Mouse (Mus musculus) limb, embryonic 14.5 days (tissue): Measurements from ENCODE around the gene Tpi1. TPM values are rescaled to one million over a fixed set of nuclear protein-coding genes. Genes with fewer than 3 reads are reported as not detected.
"Not testable (repeated sequence)": the region's sequence is repeated elsewhere in the genome, so short reads cannot be mapped to it uniquely, and the experiment has no call there.

Experiments
- ATAC-seq: fragments of 200-750 bp; cut with Nextera tagmentation; 2 replicates; pipeline ENCODE4 v1.8.0; 2017; ENCODE audit warnings: low read depth, moderate number of reproducible peaks, moderate TSS enrichment; ENCODE audit not compliant: low FRiP score
- DNase-seq: peaks from one replicate; pipeline ENCODE4 v3.0.0-alpha.2; 2015; ENCODE audit warnings: low spot score
- H3K27ac ChIP-seq: fragments of 300-500 bp; sonication (generic); replicated peaks from 2 replicates; pipeline ENCODE4 v1.5.1; 2014; ENCODE audit warnings: low read depth, mild to moderate bottlenecking, low read length, moderate library complexity, mixed read lengths
- H3K27me3 ChIP-seq: fragments of 300-500 bp; sonication (generic); 2 replicates; pipeline ENCODE4 v1.6.1; 2014; ENCODE audit warnings: low read length, mixed read lengths; ENCODE audit not compliant: control insufficient read depth, insufficient read depth
- H3K36me3 ChIP-seq: fragments of 300-500 bp; sonication (generic); 2 replicates; pipeline ENCODE4 v1.6.1; 2014; ENCODE audit warnings: mild to moderate bottlenecking, low read length, moderate library complexity, mixed read lengths; ENCODE audit not compliant: control insufficient read depth, insufficient read depth
- H3K4me1 ChIP-seq: fragments of 300-500 bp; sonication (generic); 2 replicates; pipeline ENCODE4 v1.6.1; 2014; ENCODE audit warnings: antibody characterized with exemption, low read length, mixed read lengths; ENCODE audit not compliant: control insufficient read depth, insufficient read depth
- H3K4me2 ChIP-seq: fragments of 300-500 bp; sonication (generic); replicated peaks from 2 replicates; pipeline ENCODE4 v1.6.1; 2014; ENCODE audit warnings: low read depth, mild to moderate bottlenecking, low read length, moderate library complexity; ENCODE audit not compliant: severe bottlenecking
- H3K4me3 ChIP-seq: fragments of 300-500 bp; sonication (generic); replicated peaks from 2 replicates; pipeline ENCODE4 v1.5.1; 2014; ENCODE audit warnings: low read length
- H3K9ac ChIP-seq: fragments of 300-500 bp; sonication (generic); 2 replicates; pipeline ENCODE4 v1.6.1; 2014; ENCODE audit warnings: mild to moderate bottlenecking, low read depth, low read length, moderate library complexity; ENCODE audit not compliant: severe bottlenecking
- H3K9me3 ChIP-seq: fragments of 300-500 bp; sonication (generic); 2 replicates; pipeline ENCODE4 v1.6.1; 2016; ENCODE audit warnings: low read length; ENCODE audit not compliant: control insufficient read depth
- POLR2A ChIP-seq: fragments of 200-500 bp; IDR thresholded peaks from 2 replicates; pipeline ENCODE4 v1.8.0; 2012; ENCODE audit warnings: inconsistent platforms, mild to moderate bottlenecking, moderate library complexity, borderline replicate concordance; ENCODE audit not compliant: insufficient read depth, insufficient read length; ENCODE audit errors: extremely low read depth
- WGBS: fragments of 180-500 bp; shearing (Covaris S2); extraction: QIAGEN DNeasy Blood & Tissue Kit; methylation state at CpG from one replicate; pipeline ENCODE4 v1.1.7; 2014; 5-methylcytosine and 5-hydroxymethylcytosine counted together
- polyA plus RNA-seq, 2 experiments: library from polyadenylated mRNA; depleted of rRNA in 1 of 2; stranded (reverse) in 1 of 2; unstranded in 1 of 2; fragments of >200 nt; fragmentation: Nextera tagmentation in 1 of 2; extraction: Ambion mirVana in 1 of 2; gene quantifications; 2 replicates each; pipeline versions ENCODE4 v1.2.1 to v1.2.3; 2012 to 2014

The Tpi1 gene
- polyA plus RNA-seq, 2 experiments = 744 to 825 TPM

- 8% methylated on average over 8 of the region's 8 CpGs for WGBS
- peak overlapping the region; percentile 21; the same call in 1 of the 2 replicates for H3K9ac ChIP-seq
- H3K4me2 ChIP-seq = no peak overlapping the region
- H3K9me3 ChIP-seq = no peaks in the 10 kb centered on the region
- H3K27me3 ChIP-seq = no peaks in the 10 kb centered on the region
- peaks cover 7% of the 10 kb centered on the region; the same call in 1 of the 2 replicates for H3K4me1 ChIP-seq
- no peak for TF ChIP-seq POLR2A
- peaks cover 30% of the 10 kb centered on the region for H3K36me3 ChIP-seq
- H3K27ac ChIP-seq = no peak overlapping the region
- H3K4me3 ChIP-seq = no peak overlapping the region
- peak; percentile 5; the same call in 1 of the 2 replicates for ATAC-seq
- DNase-seq = no peak
Measured at GRCm38 (mm10) chr6:124839805-124840204, 25.7 kb upstream of the Tpi1 start.

GRCm38 (mm10) chr6:124836411-124836810 is 22.3 kb upstream of the Tpi1 start:
- Histone ChIP-seq H3K36me3 (peaks cover 34% of the 10 kb centered on the region), H3K4me3 (no peak overlapping the region), H3K9me3 (no peaks in the 10 kb centered on the region), H3K9ac (no peak overlapping the region; the same call in 1 of the 2 replicates), H3K27ac (no peak overlapping the region), H3K4me2 (no peak overlapping the region), H3K27me3 (no peaks in the 10 kb centered on the region), H3K4me1 (peaks cover 7% of the 10 kb centered on the region; the same call in 1 of the 2 replicates)
- DNase-seq (no peak), ATAC-seq (no peak)
- TF ChIP-seq POLR2A = no peak
- WGBS = 71% methylated on average over 7 of the region's 7 CpGs

GRCm38 (mm10) chr6:124835531-124835930 is 21.4 kb upstream of the Tpi1 start:
- no peak for TF ChIP-seq POLR2A
- H3K4me1 ChIP-seq = peaks cover 10% of the 10 kb centered on the region
- no peak overlapping the region for H3K4me2 ChIP-seq
- H3K27ac ChIP-seq = no peak overlapping the region
- ATAC-seq (no peak), DNase-seq (no peak)
- H3K36me3 ChIP-seq = peaks cover 31% of the 10 kb centered on the region
- WGBS = 32% methylated on average over 10 of the region's 10 CpGs
- H3K9me3 ChIP-seq = no peaks in the 10 kb centered on the region
- H3K9ac ChIP-seq = no peak overlapping the region
- H3K27me3 ChIP-seq = no peaks in the 10 kb centered on the region
- no peak overlapping the region for H3K4me3 ChIP-seq

- Histone ChIP-seq H3K4me3 (no peak overlapping the region), H3K9me3 (no peaks in the 10 kb centered on the region), H3K36me3 (peaks cover 31% of the 10 kb centered on the region), H3K9ac (no peak overlapping the region), H3K27ac (no peak overlapping the region), H3K4me2 (no peak overlapping the region), H3K4me1 (peaks cover 6% of the 10 kb centered on the region; the same call in 1 of the 2 replicates), H3K27me3 (no peaks in the 10 kb centered on the region)
- no peak for TF ChIP-seq POLR2A
- 84% methylated on average over 6 of the region's 6 CpGs for WGBS
- ATAC-seq (no peak), DNase-seq (no peak)
Measured at GRCm38 (mm10) chr6:124834512-124835081, 20.5 kb upstream of the Tpi1 start.

- DNase-seq = no peak
- H3K4me3 ChIP-seq = no peak overlapping the region
- ATAC-seq = no peak
- WGBS = 89% methylated on average over 8 of the region's 8 CpGs
- peaks cover 31% of the 10 kb centered on the region for H3K36me3 ChIP-seq
- no peaks in the 10 kb centered on the region for H3K27me3 ChIP-seq
- 0 out of 2 replicates have a peak overlapping the region, but pooled peaks have one; percentile 90 for H3K4me2 ChIP-seq
- no peak for TF ChIP-seq POLR2A
- H3K9me3 ChIP-seq = no peaks in the 10 kb centered on the region
- 0 out of 2 replicates have a peak overlapping the region, but pooled peaks have one; percentile 25 for H3K9ac ChIP-seq
- H3K27ac ChIP-seq = no peak overlapping the region
- peaks cover 9% of the 10 kb centered on the region; the same call in 1 of the 2 replicates for H3K4me1 ChIP-seq
Measured at GRCm38 (mm10) chr6:124831649-124832048, 17.6 kb upstream of the Tpi1 start.

GRCm38 (mm10) chr6:124831199-124831598 is 17.1 kb upstream of the Tpi1 start:
- WGBS = 92% methylated on average over 4 of the region's 4 CpGs
- H3K9me3 ChIP-seq, H3K27ac ChIP-seq, H3K4me1 ChIP-seq, ATAC-seq, DNase-seq, H3K27me3 ChIP-seq, H3K4me3 ChIP-seq, H3K9ac ChIP-seq: not testable (repeated sequence)
- H3K4me2 ChIP-seq = peak overlapping the region; percentile 90; the same call in 1 of the 2 replicates
- H3K36me3 ChIP-seq = peaks cover 33% of the 10 kb centered on the region
